Mouse (Mus musculus): ENCODE results near the gene N4bp2l1. TPM values are rescaled to one million over a fixed set of nuclear protein-coding genes. Genes with fewer than 3 reads are reported as not detected.

The N4bp2l1 gene
- total RNA-seq, 1 experiment: 0.80 TPM

DNA sequence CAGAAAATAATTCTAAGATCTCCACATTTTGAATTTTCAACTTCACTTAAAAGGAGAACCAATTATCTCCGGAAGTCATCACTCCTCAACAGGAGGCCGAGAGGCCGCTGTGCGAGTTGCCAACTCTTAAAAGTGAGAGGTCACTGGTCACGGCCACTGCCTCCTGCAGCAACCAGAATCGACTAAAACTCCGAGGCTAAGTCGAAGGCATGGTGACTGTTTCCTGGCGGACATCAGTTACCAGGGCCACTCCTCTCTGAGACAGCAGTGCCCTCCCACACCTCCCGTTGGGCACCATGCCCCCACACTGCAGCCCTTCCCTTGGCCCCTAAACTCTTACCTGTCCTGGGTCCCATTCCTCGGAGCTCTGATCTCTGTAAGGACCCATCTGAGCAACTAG is 20.2 kb downstream of the N4bp2l1 start:
- no peak for DNase-seq (ENCODE audit: low read depth, low spot score)
- Histone ChIP-seq H3K4me1 (ENCODE audit: control insufficient read depth in 2 of 2, insufficient read depth in 2 of 2, low read length in 2 of 2, poor library complexity in 1 of 2) (no peaks in the 10 kb centered on the region), H3K36me3 (ENCODE audit: control insufficient read depth, insufficient read depth, low read length, poor library complexity, severe bottlenecking) (no peaks in the 10 kb centered on the region), H3K9me3 (ENCODE audit: control insufficient read depth, insufficient read depth, low read depth, low read length) (no peaks in the 10 kb centered on the region), H3K4me3 (ENCODE audit: insufficient read depth in 1 of 2, low read depth in 1 of 2, low read length in 2 of 2, poor library complexity in 1 of 2, severe bottlenecking in 1 of 2) (no peak overlapping the region), H3K9ac (ENCODE audit: insufficient read depth, low read depth, low read length, poor library complexity, severe bottlenecking) (no peak overlapping the region), H3K27ac (ENCODE audit: insufficient read depth, low read depth, low read length, poor library complexity, severe bottlenecking) (no peak overlapping the region)
- in situ Hi-C loops (cut with MboI; ENCODE audit: low sequenced_read_pairs in 2 of 2, unreplicated experiment in 2 of 2): no loop called here
- TF ChIP-seq HCFC1 (IDR thresholded peaks at IDR 0.05; ENCODE audit: borderline replicate concordance, insufficient read depth, low read length) (no peak), CHD2 (IDR thresholded peaks at IDR 0.05; ENCODE audit: low read depth, low read length) (no peak), ZNF384 (IDR thresholded peaks at IDR 0.05; ENCODE audit: low read depth, low read length) (no peak), ZC3H11A (IDR thresholded peaks at IDR 0.05; ENCODE audit: borderline replicate concordance, low read depth, low read length) (no peak), MAFK (IDR thresholded peaks at IDR 0.05; ENCODE audit: insufficient read depth, low read depth, low read length) (no peak)

DNA sequence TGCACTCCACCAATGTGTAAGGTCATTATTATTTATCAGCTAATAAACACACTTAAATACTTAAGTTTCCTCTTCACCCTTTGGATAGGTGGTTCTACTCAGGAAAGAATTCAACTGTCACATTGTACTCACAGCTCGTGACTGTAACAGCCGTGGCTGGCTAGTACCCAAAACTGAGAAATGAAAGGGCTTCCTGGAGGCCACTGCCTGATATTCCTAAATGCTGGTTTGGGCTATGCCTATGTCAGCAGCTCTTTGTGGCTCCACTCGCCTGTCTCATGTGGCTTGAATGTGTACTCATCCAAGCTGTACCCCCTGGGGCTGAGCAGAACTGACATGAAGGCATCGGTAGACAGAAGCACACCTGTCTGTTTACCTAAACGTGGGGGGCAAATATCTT is 22.1 kb downstream of the N4bp2l1 start:
- in situ Hi-C loops (cut with MboI; ENCODE audit: low sequenced_read_pairs in 2 of 2, unreplicated experiment in 2 of 2): no loop called here
- no peak for TF ChIP-seq ZNF384 (IDR thresholded peaks at IDR 0.05; ENCODE audit: low read depth, low read length)
- no peak for TF ChIP-seq MAFK (IDR thresholded peaks at IDR 0.05; ENCODE audit: insufficient read depth, low read depth, low read length)
- TF ChIP-seq CHD2 (IDR thresholded peaks at IDR 0.05; ENCODE audit: low read depth, low read length): no peak
- TF ChIP-seq HCFC1 (IDR thresholded peaks at IDR 0.05; ENCODE audit: borderline replicate concordance, insufficient read depth, low read length): no peak
- no peak for TF ChIP-seq ZC3H11A (IDR thresholded peaks at IDR 0.05; ENCODE audit: borderline replicate concordance, low read depth, low read length)
- H3K27ac ChIP-seq (ENCODE audit: insufficient read depth, low read depth, low read length, poor library complexity, severe bottlenecking): no peak overlapping the region
- no peak overlapping the region for H3K4me3 ChIP-seq (ENCODE audit: insufficient read depth in 1 of 2, low read depth in 1 of 2, low read length in 2 of 2, poor library complexity in 1 of 2, severe bottlenecking in 1 of 2)
- no peak for DNase-seq (ENCODE audit: low read depth, low spot score)
- H3K9ac ChIP-seq (ENCODE audit: insufficient read depth, low read depth, low read length, poor library complexity, severe bottlenecking): no peak overlapping the region
- no peaks in the 10 kb centered on the region for H3K4me1 ChIP-seq (ENCODE audit: control insufficient read depth in 2 of 2, insufficient read depth in 2 of 2, low read length in 2 of 2, poor library complexity in 1 of 2)
- no peaks in the 10 kb centered on the region for H3K9me3 ChIP-seq (ENCODE audit: control insufficient read depth, insufficient read depth, low read depth, low read length)
- 0 out of 2 replicates have a peak, but pooled peaks cover 3% of the 10 kb centered on the region for H3K36me3 ChIP-seq (ENCODE audit: control insufficient read depth, insufficient read depth, low read length, poor library complexity, severe bottlenecking)

DNA sequence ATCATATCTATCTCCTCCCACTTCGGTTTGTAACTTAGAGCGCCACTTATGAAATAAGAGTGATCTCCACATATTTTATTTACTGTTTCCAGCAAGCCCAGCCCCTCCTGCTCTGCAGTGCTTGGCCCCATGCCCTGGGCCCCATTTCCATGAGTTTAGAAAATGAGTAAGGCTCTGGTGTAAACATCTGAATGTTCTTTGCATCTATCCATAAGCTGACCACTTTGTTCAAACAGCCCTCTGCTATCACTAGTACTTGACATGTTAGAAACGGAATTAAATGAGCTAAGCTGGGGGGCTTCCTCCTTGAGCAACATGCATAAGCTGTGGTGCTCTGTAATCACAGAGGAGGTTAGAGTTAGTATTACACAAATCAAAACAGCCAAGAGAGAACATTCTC is 22.6 kb downstream of the N4bp2l1 start:
- H3K4me1 ChIP-seq (ENCODE audit: control insufficient read depth in 2 of 2, insufficient read depth in 2 of 2, low read length in 2 of 2, poor library complexity in 1 of 2): no peaks in the 10 kb centered on the region
- DNase-seq (ENCODE audit: low read depth, low spot score): no peak
- TF ChIP-seq ZC3H11A (IDR thresholded peaks at IDR 0.05; ENCODE audit: borderline replicate concordance, low read depth, low read length) (no peak), MAFK (IDR thresholded peaks at IDR 0.05; ENCODE audit: insufficient read depth, low read depth, low read length) (no peak), ZNF384 (IDR thresholded peaks at IDR 0.05; ENCODE audit: low read depth, low read length) (no peak), CHD2 (IDR thresholded peaks at IDR 0.05; ENCODE audit: low read depth, low read length) (no peak), HCFC1 (IDR thresholded peaks at IDR 0.05; ENCODE audit: borderline replicate concordance, insufficient read depth, low read length) (no peak)
- H3K9me3 ChIP-seq (ENCODE audit: control insufficient read depth, insufficient read depth, low read depth, low read length): no peaks in the 10 kb centered on the region
- no peak overlapping the region for H3K9ac ChIP-seq (ENCODE audit: insufficient read depth, low read depth, low read length, poor library complexity, severe bottlenecking)
- H3K27ac ChIP-seq (ENCODE audit: insufficient read depth, low read depth, low read length, poor library complexity, severe bottlenecking): no peak overlapping the region
- H3K36me3 ChIP-seq (ENCODE audit: control insufficient read depth, insufficient read depth, low read length, poor library complexity, severe bottlenecking): peaks cover 6% of the 10 kb centered on the region
- in situ Hi-C loops (cut with MboI; ENCODE audit: low sequenced_read_pairs in 2 of 2, unreplicated experiment in 2 of 2): no loop called here
- H3K4me3 ChIP-seq (ENCODE audit: insufficient read depth in 1 of 2, low read depth in 1 of 2, low read length in 2 of 2, poor library complexity in 1 of 2, severe bottlenecking in 1 of 2): no peak overlapping the region

DNA sequence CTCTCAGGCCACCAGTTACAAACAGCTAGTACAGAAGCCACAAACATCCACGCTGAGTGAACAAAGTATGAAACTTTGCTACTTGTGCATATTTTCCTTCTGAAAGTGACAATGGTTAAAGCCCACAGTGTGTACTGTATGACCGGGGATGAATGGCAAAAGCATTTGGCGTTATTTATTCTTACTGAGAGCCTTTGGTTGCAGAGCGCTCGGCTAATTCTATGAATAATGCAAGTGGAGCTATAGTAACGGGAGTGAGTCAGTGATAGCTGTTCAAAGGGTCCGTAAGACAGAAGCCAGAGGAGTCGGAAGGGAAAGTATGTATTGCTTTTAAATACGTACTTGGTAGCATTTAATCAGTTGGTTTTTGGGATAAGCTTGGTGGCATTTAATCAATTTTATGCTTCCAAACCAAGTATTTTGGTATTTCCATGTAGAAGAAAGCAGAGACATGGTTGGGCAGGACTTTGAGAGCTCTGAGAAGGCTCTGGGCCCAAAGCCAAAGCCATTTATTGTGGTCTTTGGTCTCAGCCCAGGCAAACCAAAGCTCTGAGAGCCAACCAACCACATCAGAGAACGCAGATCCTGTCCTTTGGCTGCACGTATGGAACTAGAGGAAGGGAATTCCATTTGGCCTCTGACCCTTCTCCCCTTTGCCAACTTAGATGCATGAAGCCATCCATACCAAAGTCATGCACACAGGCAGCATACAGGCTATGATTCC is 26.3 kb downstream of the N4bp2l1 start:
- Histone ChIP-seq H3K36me3 (ENCODE audit: control insufficient read depth, insufficient read depth, low read length, poor library complexity, severe bottlenecking) (peaks cover 22% of the 10 kb centered on the region), H3K9me3 (ENCODE audit: control insufficient read depth, insufficient read depth, low read depth, low read length) (no peaks in the 10 kb centered on the region), H3K4me1 (ENCODE audit: control insufficient read depth in 2 of 2, insufficient read depth in 2 of 2, low read length in 2 of 2, poor library complexity in 1 of 2) (no peaks in the 10 kb centered on the region), H3K4me3 (ENCODE audit: insufficient read depth in 1 of 2, low read depth in 1 of 2, low read length in 2 of 2, poor library complexity in 1 of 2, severe bottlenecking in 1 of 2) (no peak overlapping the region), H3K27ac (ENCODE audit: insufficient read depth, low read depth, low read length, poor library complexity, severe bottlenecking) (no peak overlapping the region), H3K9ac (ENCODE audit: insufficient read depth, low read depth, low read length, poor library complexity, severe bottlenecking) (no peak overlapping the region)
- TF ChIP-seq HCFC1 (IDR thresholded peaks at IDR 0.05; ENCODE audit: borderline replicate concordance, insufficient read depth, low read length) (no peak), CHD2 (IDR thresholded peaks at IDR 0.05; ENCODE audit: low read depth, low read length) (no peak), MAFK (IDR thresholded peaks at IDR 0.05; ENCODE audit: insufficient read depth, low read depth, low read length) (no peak)
- in situ Hi-C loops (cut with MboI; ENCODE audit: low sequenced_read_pairs in 2 of 2, unreplicated experiment in 2 of 2): no loop called here
- no peak for DNase-seq (ENCODE audit: low read depth, low spot score)
